Mouse (Mus musculus) brain, embryonic 18.5 days (tissue): ENCODE measurements around the gene Htra2.

Experiments
- DNase-seq: peaks from one replicate; pipeline ENCODE4 v3.0.0-alpha.2; 2012; ENCODE audit warnings: low read depth, low spot score

Htra2 gene

GRCm38 (mm10) chr6:83070311-83071219 lies 15.5 kb upstream of the Htra2 start:
- no peak for DNase-seq

GRCm38 (mm10) chr6:83070247-83070310 lies 15.0 kb upstream of the Htra2 start, which contains the start of gene Tlx2:
Tlx2 (minus strand) TSS chr6:83070293.
- DNase-seq, result no peak

- DNase-seq, result no peak
These were observed 14.6 kb upstream of the Htra2 start for GRCm38 (mm10) chr6:83069488-83070246.

GRCm38 (mm10) chr6:83068706-83069487 lies 13.8 kb upstream of the Htra2 start:
- DNase-seq, result no peak

GRCm38 (mm10) chr6:83068221-83068620 lies 13.1 kb upstream of the Htra2 start:
- no peak for DNase-seq

- no peak for DNase-seq
These were observed 11.4 kb upstream of the Htra2 start for GRCm38 (mm10) chr6:83066441-83066840.

GRCm38 (mm10) chr6:83065995-83066394 lies 10.9 kb upstream of the Htra2 start:
- no peak for DNase-seq

- DNase-seq, result no peak
These were observed 3.7 kb upstream of the Htra2 start for GRCm38 (mm10) chr6:83058725-83059124.

- DNase-seq, result no peak
These were observed 2.7 kb upstream of the Htra2 start, which contains the start of gene Dqx1 for GRCm38 (mm10) chr6:83057790-83058189. Dqx1 (plus strand) TSS chr6:83057844.

GRCm38 (mm10) chr6:83054074-83054851 lies 810 bp downstream of the Htra2 start, which contains the start of gene Aup1:
Aup1 (plus strand) TSS chr6:83054521.
- peak; percentile 96 for DNase-seq

- DNase-seq, result no peak
These were observed 1.7 kb downstream of the Htra2 start for GRCm38 (mm10) chr6:83053136-83053960.

GRCm38 (mm10) chr6:83049367-83049766 lies 5.7 kb downstream of the Htra2 start:
- no peak for DNase-seq

- DNase-seq, result no peak
These were observed 10.3 kb downstream of the Htra2 start for GRCm38 (mm10) chr6:83044742-83045141.

- DNase-seq, result no peak
These were observed 11.1 kb downstream of the Htra2 start for GRCm38 (mm10) chr6:83043993-83044392.

- DNase-seq, result no peak
These were observed 11.5 kb downstream of the Htra2 start for GRCm38 (mm10) chr6:83043561-83043960.

GRCm38 (mm10) chr6:83040601-83041000 lies 14.5 kb downstream of the Htra2 start:
- DNase-seq, result no peak

- no peak for DNase-seq
These were observed 16.5 kb downstream of the Htra2 start for GRCm38 (mm10) chr6:83038496-83039012.

- no peak for DNase-seq
These were observed 17.9 kb downstream of the Htra2 start for GRCm38 (mm10) chr6:83037188-83037587.

- no peak for DNase-seq
These were observed 20.5 kb downstream of the Htra2 start for GRCm38 (mm10) chr6:83034463-83035055.
